Comparison of ENCODE assay signal across 8 mouse cellular contexts in the genomic region with DNA sequence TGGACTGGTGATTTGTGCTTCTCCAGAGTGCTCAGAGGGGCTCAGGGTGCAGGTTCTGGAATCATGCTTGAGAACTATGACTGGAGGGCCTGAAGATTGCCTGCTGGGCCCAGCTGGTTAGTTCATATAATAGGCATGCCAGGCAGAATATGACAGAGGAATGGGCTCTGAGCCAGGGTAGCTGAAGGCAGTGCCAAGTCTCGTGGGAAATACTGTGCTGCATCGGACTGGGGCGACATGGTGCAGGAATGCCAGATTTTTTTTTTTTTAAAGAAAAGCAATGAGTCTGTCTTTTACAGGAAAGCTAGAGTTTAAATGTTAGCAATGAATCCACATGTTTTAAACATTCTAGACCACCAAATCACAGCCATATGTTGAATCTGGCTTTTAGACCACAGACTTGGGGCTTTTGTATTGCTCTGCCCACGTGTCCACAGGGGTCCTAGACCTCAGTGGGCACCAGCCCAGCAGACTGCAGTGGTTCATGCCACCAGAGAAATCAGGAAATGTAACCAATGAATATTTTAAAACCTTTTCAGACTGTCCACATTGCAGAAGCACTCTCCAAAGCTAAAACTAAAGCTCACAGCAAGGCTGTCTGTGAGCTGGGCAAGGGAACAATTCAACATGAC. TPM values are rescaled to one million over a fixed set of nuclear protein-coding genes. Genes with fewer than 3 reads are reported as not detected.
A peak's percentile ranks its signal among the peaks of the same experiment; 100 is the strongest.
DNase-seq lines count a peak whose midpoint lies in the region; ATAC-seq lines count a peak whose summit lies in the region.

No protein-coding gene starts in this region.

- peaks cover 34% of the 10 kb centered on the region; the same call in 1 of the 2 replicates for H3K4me1 ChIP-seq in limb, embryonic 12.5 days (replicated peaks)
- peaks cover 9% of the 10 kb centered on the region; the same call in 1 of the 2 replicates for H3K4me1 ChIP-seq in limb, embryonic 10.5 days

- ATAC-seq in limb, embryonic 12.5 days (ENCODE audit: insufficient number of reproducible peaks, insufficient read depth, low FRiP score, low TSS enrichment, low read depth): no peak

- DNase-seq in limb, embryonic 10.5 days (ENCODE audit: low spot score): no peak
- DNase-seq in cerebellum, adult 11-12 months: peak; percentile 10
- DNase-seq in frontal cortex, postnatal 36 days (ENCODE audit: low spot score in 2 of 2): peak; percentile 48 to 68
- peak; percentile 7 for DNase-seq in left cerebral cortex, adult 11 months (ENCODE audit: low spot score)
- DNase-seq in ovary, postnatal 36 days (ENCODE audit: low spot score): peak; percentile 21
- no peak for DNase-seq in spleen, postnatal 10 days (ENCODE audit: low spot score in 2 of 2)
- no peak for DNase-seq in embryo, embryonic 10 days (ENCODE audit: low spot score)

- no peak overlapping the region for H3K4me3 ChIP-seq in limb, embryonic 12.5 days (replicated peaks)
- H3K4me3 ChIP-seq in limb, embryonic 10.5 days: no peak overlapping the region

- no peak overlapping the region for H3K9ac ChIP-seq in limb, embryonic 12.5 days (replicated peaks)

- WGBS in limb, embryonic 12.5 days: 42% methylated on average over 4 of the region's 4 CpGs
- WGBS in limb, embryonic 10.5 days: 88% methylated on average over 4 of the region's 4 CpGs

- H3K27me3 ChIP-seq in limb, embryonic 12.5 days: no peaks in the 10 kb centered on the region
- H3K27me3 ChIP-seq in limb, embryonic 10.5 days (ENCODE audit: low read depth, poor library complexity, severe bottlenecking): no peaks in the 10 kb centered on the region

- no peak overlapping the region for H3K4me2 ChIP-seq in limb, embryonic 12.5 days

- H3K27ac ChIP-seq in limb, embryonic 12.5 days: peak overlapping the region; percentile 59
- H3K27ac ChIP-seq in limb, embryonic 10.5 days: no peak overlapping the region

- no peaks in the 10 kb centered on the region for H3K9me3 ChIP-seq in limb, embryonic 12.5 days
- H3K9me3 ChIP-seq in limb, embryonic 10.5 days (replicated peaks): no peaks in the 10 kb centered on the region

- H3K36me3 ChIP-seq in limb, embryonic 12.5 days: no peaks in the 10 kb centered on the region
- H3K36me3 ChIP-seq in limb, embryonic 10.5 days: no peaks in the 10 kb centered on the region

RNA-seq across cellular contexts. Expression of a gene that starts 33.8 kb away (rescaled TPM):
- polyA plus RNA-seq in limb, embryonic 12.5 days (2016; fragmentation: Nextera tagmentation; extraction: Ambion mirVana): 1.2 and 1.5 TPM in 2 replicates
- polyA plus RNA-seq in limb, embryonic 10.5 days (2016; fragmentation: Nextera tagmentation; extraction: Ambion mirVana): 0.25 and 0.54 TPM in 2 replicates

Comparison
In these comparisons a context has a peak if more than half of its experiments do, and no peak if none do; other contexts are left out.
1. DNase-seq: peak in cerebellum, adult 11-12 months (single experiment), frontal cortex, postnatal 36 days (2 of 2), left cerebral cortex, adult 11 months (single experiment) and ovary, postnatal 36 days (single experiment); none in limb, embryonic 10.5 days (single experiment), spleen, postnatal 10 days (0 of 2) and embryo, embryonic 10 days (single experiment).